In the genomic region with DNA sequence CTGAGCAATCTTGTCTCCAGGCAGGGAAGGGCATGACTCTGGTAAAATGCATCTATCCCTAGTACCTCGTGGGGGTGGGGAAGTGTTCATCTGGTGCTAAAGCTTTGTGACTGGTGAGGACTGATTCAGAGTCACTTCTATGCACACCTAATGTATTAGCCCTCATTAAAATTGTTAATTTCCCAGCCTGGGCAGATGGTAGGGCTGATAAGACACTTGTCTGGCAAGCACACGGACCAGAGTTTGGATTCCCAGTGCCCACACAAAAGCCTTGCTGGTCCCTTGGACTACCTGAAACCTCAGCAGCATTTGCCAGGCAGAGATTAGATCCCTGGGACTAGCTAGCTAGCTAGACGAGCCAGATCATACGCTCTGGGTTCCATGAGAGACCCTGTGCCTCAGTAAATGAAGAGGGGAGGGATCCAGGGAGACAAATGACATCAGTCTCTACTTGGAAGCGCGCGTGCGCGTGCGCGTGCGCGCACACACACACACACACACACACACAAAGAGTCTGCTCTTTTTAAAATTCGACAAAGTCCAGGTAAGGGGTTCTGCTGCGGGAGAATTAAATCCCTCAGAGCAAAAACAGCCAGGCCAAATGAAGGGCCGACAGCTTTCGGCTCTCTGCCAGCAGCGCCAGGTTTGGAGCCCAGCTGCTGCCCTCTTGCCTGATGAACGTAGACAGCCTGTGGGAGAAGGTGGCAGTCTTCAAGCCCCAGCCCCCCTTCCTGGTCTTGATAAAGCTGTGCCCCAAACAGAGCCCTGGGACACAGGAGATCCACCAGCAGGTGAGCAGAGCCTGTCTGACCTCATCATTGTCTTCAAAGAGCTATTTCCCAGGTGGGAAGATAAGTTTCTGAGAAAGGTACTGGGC, we compare ENCODE assay signal across 12 mouse cellular contexts. TPM values are rescaled to one million over a fixed set of nuclear protein-coding genes. Genes with fewer than 3 reads are reported as not detected.
DNase-seq lines count a peak whose midpoint lies in the region; ATAC-seq lines count a peak whose summit lies in the region.
"Had no signal": no experiment of that assay in that cellular context is flagged by ENCODE, and none has a peak within 500 bp of the region (broad histone marks: within the 10 kb centered on the region; RNA-seq: fewer than 3 reads in every experiment).

No protein-coding gene starts in this region.

- H3K27me3 ChIP-seq in intestine, embryonic 14.5 days (replicated peaks; ENCODE audit: control insufficient read depth, insufficient read depth, low read length) = no peaks in the 10 kb centered on the region
- no peaks in the 10 kb centered on the region for H3K27me3 ChIP-seq in intestine, embryonic 16.5 days (replicated peaks; ENCODE audit: control insufficient read depth, insufficient read depth, low read length)
- no peaks in the 10 kb centered on the region for H3K27me3 ChIP-seq in forebrain, embryonic 12.5 days
- H3K27me3 ChIP-seq in midbrain, embryonic 12.5 days = no peaks in the 10 kb centered on the region

- no peaks in the 10 kb centered on the region for H3K36me3 ChIP-seq in intestine, embryonic 14.5 days (ENCODE audit: control insufficient read depth, insufficient read depth, low read length)
- H3K36me3 ChIP-seq in intestine, embryonic 16.5 days (ENCODE audit: control insufficient read depth, insufficient read depth, low read length) = no peaks in the 10 kb centered on the region
- no peaks in the 10 kb centered on the region for H3K36me3 ChIP-seq in forebrain, embryonic 12.5 days (replicated peaks)
- no peaks in the 10 kb centered on the region for H3K36me3 ChIP-seq in midbrain, embryonic 12.5 days

- H3K9ac ChIP-seq in intestine, embryonic 14.5 days (ENCODE audit: low read length) = no peak overlapping the region
- H3K9ac ChIP-seq in intestine, embryonic 16.5 days (ENCODE audit: low read depth, low read length) = no peak overlapping the region
- no peak overlapping the region for H3K9ac ChIP-seq in forebrain, embryonic 12.5 days
- no peak overlapping the region for H3K9ac ChIP-seq in midbrain, embryonic 12.5 days (replicated peaks)

- ATAC-seq in intestine, embryonic 14.5 days (replicated peaks; ENCODE audit: low FRiP score, low TSS enrichment, low read depth) = 0 out of 2 replicates have a peak, but pooled peaks have one; percentile 4
- no peak for ATAC-seq in intestine, embryonic 16.5 days
- no peak for ATAC-seq in forebrain, embryonic 12.5 days (ENCODE audit: low FRiP score)
- no peak for ATAC-seq in midbrain, embryonic 12.5 days (ENCODE audit: low FRiP score, low read depth)

- 52% methylated on average over 19 of the region's 19 CpGs for WGBS in intestine, embryonic 14.5 days
- WGBS in intestine, embryonic 16.5 days = 51% methylated on average over 19 of the region's 19 CpGs
- 62% methylated on average over 19 of the region's 19 CpGs for WGBS in forebrain, embryonic 12.5 days
- 62% methylated on average over 19 of the region's 19 CpGs for WGBS in midbrain, embryonic 12.5 days

- DNase-seq in intestine, embryonic 14.5 days (ENCODE audit: low spot score) = no peak
- peak; percentile 89 to 90 for DNase-seq in cerebellum, postnatal 10 days
- no peak for DNase-seq in kidney, postnatal 36 days
- DNase-seq in spleen, postnatal 14 days (ENCODE audit: low spot score in 2 of 2) = no peak
- DNase-seq: thymus, postnatal 25 days had no signal

- H3K4me3 ChIP-seq in intestine, embryonic 14.5 days (ENCODE audit: low read depth, low read length) = no peak overlapping the region
- H3K4me3 ChIP-seq in intestine, embryonic 16.5 days (ENCODE audit: low read length) = no peak overlapping the region
- H3K4me3 ChIP-seq in forebrain, embryonic 12.5 days (replicated peaks) = no peak overlapping the region
- no peak overlapping the region for H3K4me3 ChIP-seq in midbrain, embryonic 12.5 days
- H3K4me3 ChIP-seq: erythroblast, embryonic 14.5 days; layer of hippocampus, adult 2 months had no signal

- H3K4me2 ChIP-seq in intestine, embryonic 14.5 days (ENCODE audit: low read length) = no peak overlapping the region
- no peak overlapping the region for H3K4me2 ChIP-seq in intestine, embryonic 16.5 days (ENCODE audit: low read depth, low read length)
- peak overlapping the region; percentile 6; the same call in 1 of the 2 replicates for H3K4me2 ChIP-seq in forebrain, embryonic 12.5 days
- 0 out of 2 replicates have a peak overlapping the region, but pooled peaks have one; percentile 2 for H3K4me2 ChIP-seq in midbrain, embryonic 12.5 days (replicated peaks)

- H3K9me3 ChIP-seq in intestine, embryonic 14.5 days (ENCODE audit: control insufficient read depth, low read length) = no peaks in the 10 kb centered on the region
- no peaks in the 10 kb centered on the region for H3K9me3 ChIP-seq in intestine, embryonic 16.5 days (ENCODE audit: control insufficient read depth, low read length)
- H3K9me3 ChIP-seq in forebrain, embryonic 12.5 days = no peaks in the 10 kb centered on the region
- H3K9me3 ChIP-seq in midbrain, embryonic 12.5 days = no peaks in the 10 kb centered on the region

- no peaks in the 10 kb centered on the region for H3K4me1 ChIP-seq in intestine, embryonic 14.5 days (replicated peaks; ENCODE audit: control insufficient read depth, insufficient read depth, low read length)
- 0 out of 2 replicates have a peak, but pooled peaks cover 2% of the 10 kb centered on the region for H3K4me1 ChIP-seq in intestine, embryonic 16.5 days (ENCODE audit: control insufficient read depth, insufficient read depth, low read length)
- peaks cover 16% of the 10 kb centered on the region for H3K4me1 ChIP-seq in forebrain, embryonic 12.5 days
- H3K4me1 ChIP-seq in midbrain, embryonic 12.5 days = no peaks in the 10 kb centered on the region; the same call in 1 of the 2 replicates

- H3K27ac ChIP-seq in intestine, embryonic 14.5 days (ENCODE audit: low read depth) = no peak overlapping the region
- H3K27ac ChIP-seq in intestine, embryonic 16.5 days (ENCODE audit: low read length) = no peak overlapping the region
- peak overlapping the region; percentile 76 for H3K27ac ChIP-seq in forebrain, embryonic 12.5 days
- 0 out of 2 replicates have a peak overlapping the region, but pooled peaks have one; percentile 15 for H3K27ac ChIP-seq in midbrain, embryonic 12.5 days (replicated peaks)
- H3K27ac ChIP-seq: layer of hippocampus, adult 2 months; macrophage had no signal

RNA-seq across cellular contexts. Expression of gene Orai1, which starts 8.9 kb away (rescaled TPM):
- polyA plus RNA-seq in intestine, embryonic 14.5 days (2014; fragmentation: Nextera tagmentation; extraction: Ambion mirVana) = 15.6 and 17.7 TPM in 2 replicates
- 20.1 and 21.9 TPM in 2 replicates for polyA plus RNA-seq in intestine, embryonic 16.5 days (2015; fragmentation: Nextera tagmentation; extraction: Ambion mirVana)
- 10.4 and 11.4 TPM in 2 replicates for polyA plus RNA-seq in forebrain, embryonic 12.5 days (2016; fragmentation: Nextera tagmentation; extraction: Ambion mirVana)
- 11.7 and 13.7 TPM in 2 replicates for polyA plus RNA-seq in midbrain, embryonic 12.5 days (2016; fragmentation: Nextera tagmentation; extraction: Ambion mirVana)

RNA-seq across cellular contexts. Expression of gene Kdm2b, which starts 16.3 kb away (rescaled TPM):
- polyA plus RNA-seq in intestine, embryonic 14.5 days (2014; fragmentation: Nextera tagmentation; extraction: Ambion mirVana) = 31.7 and 37.4 TPM in 2 replicates
- polyA plus RNA-seq in intestine, embryonic 16.5 days (2015; fragmentation: Nextera tagmentation; extraction: Ambion mirVana) = 21.6 and 22.4 TPM in 2 replicates
- polyA plus RNA-seq in forebrain, embryonic 12.5 days (2016; fragmentation: Nextera tagmentation; extraction: Ambion mirVana) = 108 and 118 TPM in 2 replicates
- polyA plus RNA-seq in midbrain, embryonic 12.5 days (2016; fragmentation: Nextera tagmentation; extraction: Ambion mirVana) = 108 and 115 TPM in 2 replicates

RNA-seq across cellular contexts. Expression of gene Morn3, which starts 40.9 kb away (rescaled TPM):
- polyA plus RNA-seq in intestine, embryonic 14.5 days (2014; fragmentation: Nextera tagmentation; extraction: Ambion mirVana) = 0.54 and 1.5 TPM in 2 replicates
- 0.57 TPM in 1 of 2 replicates, not detected in the other for polyA plus RNA-seq in intestine, embryonic 16.5 days (2015; fragmentation: Nextera tagmentation; extraction: Ambion mirVana)
- polyA plus RNA-seq in forebrain, embryonic 12.5 days (2016; fragmentation: Nextera tagmentation; extraction: Ambion mirVana) = 0.50 TPM in 1 of 2 replicates, not detected in the other
- not detected in 2 replicates for polyA plus RNA-seq in midbrain, embryonic 12.5 days (2016; fragmentation: Nextera tagmentation; extraction: Ambion mirVana)
- polyA plus RNA-seq: erythroblast, embryonic 14.5 days; liver, adult 2 months; macrophage had no signal

Comparison
In these comparisons a context has a peak if more than half of its experiments do, and no peak if none do; other contexts are left out.
1. DNase-seq: peak in cerebellum, postnatal 10 days (2 of 2); none in intestine, embryonic 14.5 days (single experiment), kidney, postnatal 36 days (0 of 2) and spleen, postnatal 14 days (0 of 2).
2. H3K27ac ChIP-seq: peak in forebrain, embryonic 12.5 days (single experiment) and midbrain, embryonic 12.5 days (single experiment); none in intestine, embryonic 14.5 days (single experiment) and intestine, embryonic 16.5 days (single experiment).
3. H3K4me2 ChIP-seq: peak in forebrain, embryonic 12.5 days (single experiment) and midbrain, embryonic 12.5 days (single experiment); none in intestine, embryonic 14.5 days (single experiment) and intestine, embryonic 16.5 days (single experiment).